Mouse (Mus musculus) layer of hippocampus, adult 18-20 months (tissue): ENCODE data around the gene Dedd. TPM values are rescaled to one million over a fixed set of nuclear protein-coding genes. Genes with fewer than 3 reads are reported as not detected.

Experiments used
- DNase-seq, 2 experiments: peaks; one replicate each; pipeline ENCODE4 v3.0.0; 2022; ENCODE audit warnings: low spot score in 2 of 2
- long read RNA-seq: library from polyadenylated mRNA; stranded (forward); transcript quantifications from one replicate; pipeline ENCODE4 v2.0.0, GENCODE M21; 2021
- total RNA-seq, 2 experiments: library from RNA; stranded (reverse); gene quantifications; 2 replicates each; pipeline ENCODE4 v1.2.3; 2021

The Dedd gene
- 10 to 100 TPM; 40.1 to 40.5 TPM for total RNA-seq
- long read RNA-seq, transcript Dedd-204 (6 exons, 2,563 nt) = major isoform, 17 of 25 reads
- long read RNA-seq, partial matches to known transcripts = 0 of 25 reads
- long read RNA-seq, other reads (novel, unspliced or antisense) = 5 of 25 reads

- DNase-seq = peak; percentile 95 to 96
These were observed at the start of gene Dedd for GRCm38 (mm10) chr1:171328839-171329432. Gene Dedd (plus strand): TSS chr1:171329145.

GRCm38 (mm10) chr1:171279721-171280120 is 49.2 kb upstream of the Dedd start:
- no peak for DNase-seq

GRCm38 (mm10) chr1:171280250-171280915 is 48.6 kb upstream of the Dedd start:
- no peak for DNase-seq

GRCm38 (mm10) chr1:171280916-171281527 is 47.9 kb upstream of the Dedd start, which contains the start of gene Ppox:
Gene Ppox (minus strand): TSS chr1:171281186.
- DNase-seq = peak; percentile 94 to 97

GRCm38 (mm10) chr1:171281528-171281923 is 47.4 kb upstream of the Dedd start:
- peak; percentile 67 to 87 for DNase-seq

- DNase-seq = peak in 1 of 2 experiments; percentile 2
These were observed 46.7 kb upstream of the Dedd start for GRCm38 (mm10) chr1:171282086-171282805.

- peak in 1 of 2 experiments; percentile 3 for DNase-seq
These were observed 45.5 kb upstream of the Dedd start for GRCm38 (mm10) chr1:171283188-171284160.

- no peak for DNase-seq
These were observed 44.5 kb upstream of the Dedd start for GRCm38 (mm10) chr1:171284491-171284890.

- DNase-seq = peak in 1 of 2 experiments; percentile 1
These were observed 43.7 kb upstream of the Dedd start for GRCm38 (mm10) chr1:171285096-171285892.

GRCm38 (mm10) chr1:171286517-171286916 is 42.4 kb upstream of the Dedd start:
- no peak for DNase-seq

GRCm38 (mm10) chr1:171287136-171288081 is 41.5 kb upstream of the Dedd start, which contains the start of gene Usp21:
Gene Usp21 (minus strand): TSS chr1:171287991.
- peak; percentile 94 to 97 for DNase-seq

- DNase-seq = no peak
These were observed 40.6 kb upstream of the Dedd start for GRCm38 (mm10) chr1:171288328-171288727.

GRCm38 (mm10) chr1:171293351-171293750 is 35.6 kb upstream of the Dedd start:
- DNase-seq = no peak

- DNase-seq = no peak
These were observed 35.0 kb upstream of the Dedd start for GRCm38 (mm10) chr1:171293906-171294297.

GRCm38 (mm10) chr1:171294298-171295062 is 34.5 kb upstream of the Dedd start, which contains the start of gene Ufc1:
Gene Ufc1 (minus strand): TSS chr1:171295024.
- peak; percentile 76 to 92 for DNase-seq

- DNase-seq = no peak
These were observed 33.9 kb upstream of the Dedd start for GRCm38 (mm10) chr1:171295063-171295402.

GRCm38 (mm10) chr1:171298226-171298625 is 30.7 kb upstream of the Dedd start:
- no peak for DNase-seq
